Mouse (Mus musculus) gastrocnemius, postnatal 14 days (tissue): ENCODE data around the gene Gm13272. TPM values are rescaled to one million over a fixed set of nuclear protein-coding genes. Genes with fewer than 3 reads are reported as not detected.
"Not testable (repeated sequence)": the region's sequence is repeated elsewhere in the genome, so short reads cannot be mapped to it uniquely, and the experiment has no call there.

Source experiments
- DNase-seq: peaks from one replicate; pipeline ENCODE4 v3.0.0; 2021; ENCODE audit warnings: mixed read lengths
- intact Hi-C: fragments of 180-260 bp; cut with DNase I; formaldehyde crosslinking; loops from one replicate; pipeline ENCODE4 v1.15.1; 2025; ENCODE audit warnings: low total_unique reads
- long read RNA-seq, 2 experiments: library from polyadenylated mRNA; stranded (forward); transcript quantifications; one replicate each; pipeline ENCODE4 v2.0.0; 2021
- total RNA-seq, 2 experiments: library from RNA; stranded (reverse); gene quantifications; 2 replicates each; pipeline ENCODE4 v1.2.3; 2021

The Gm13272 gene
- total RNA-seq: not detected
- long read RNA-seq, experiment 1: 0 reads
- long read RNA-seq, experiment 2: 0 reads

- intact Hi-C loops: not testable (repeated sequence)
These were observed at the start of gene Gm13272 for GRCm38 (mm10) chr4:88779550-88779949. Gm13272 (plus strand) TSS chr4:88779850.

GRCm38 (mm10) chr4:88738480-88738879 is 41.2 kb upstream of the Gm13272 start:
- DNase-seq: peak; percentile 60
- intact Hi-C loops: no loop called here

More at GRCm38 (mm10) chr4:88779550-88779949, at the start of gene Gm13272:
- DNase-seq: not testable (repeated sequence)

GRCm38 (mm10) chr4:88739036-88739435 is 40.6 kb upstream of the Gm13272 start:
- intact Hi-C loops: no loop called here

GRCm38 (mm10) chr4:88741426-88741825 is 38.2 kb upstream of the Gm13272 start:
- DNase-seq: no peak
- intact Hi-C loops: loop anchor here (5.0 kb wide), 1 partner anchor 44 kb away; no protein-coding TSS in a partner anchor

More at GRCm38 (mm10) chr4:88739036-88739435, 40.6 kb upstream of the Gm13272 start:
- no peak for DNase-seq

GRCm38 (mm10) chr4:88742771-88743371 is 36.8 kb upstream of the Gm13272 start:
- intact Hi-C loops: loop anchor here (5.0 kb wide), 1 partner anchor 46 kb away; no protein-coding TSS in a partner anchor
- no peak for DNase-seq

GRCm38 (mm10) chr4:88744207-88744606 is 35.4 kb upstream of the Gm13272 start:
- intact Hi-C loops: loop anchor here (5.0 kb wide), 1 partner anchor 47 kb away; no protein-coding TSS in a partner anchor
- no peak for DNase-seq

- no peak for DNase-seq
- intact Hi-C loops: no loop called here
These were observed 29.7 kb upstream of the Gm13272 start for GRCm38 (mm10) chr4:88749926-88750325.

- intact Hi-C loops: not testable (repeated sequence)
- peak; percentile 53 for DNase-seq
These were observed 24.8 kb upstream of the Gm13272 start, which contains the start of gene Gm13271 for GRCm38 (mm10) chr4:88754818-88755340. Gm13271 (plus strand) TSS chr4:88754868.

- intact Hi-C loops, DNase-seq: not testable (repeated sequence)
These were observed 22.8 kb upstream of the Gm13272 start for GRCm38 (mm10) chr4:88756581-88757513.

GRCm38 (mm10) chr4:88757628-88758031 is 22.0 kb upstream of the Gm13272 start:
- intact Hi-C loops: not testable (repeated sequence)
- peak; percentile 79 for DNase-seq

- intact Hi-C loops: not testable (repeated sequence)
These were observed 20.9 kb upstream of the Gm13272 start for GRCm38 (mm10) chr4:88758751-88759150.

GRCm38 (mm10) chr4:88759610-88760268 is 19.9 kb upstream of the Gm13272 start, which contains the start of gene Gm13283:
Gm13283 (plus strand) TSS chr4:88760119.
- DNase-seq, intact Hi-C loops: not testable (repeated sequence)

More at GRCm38 (mm10) chr4:88758751-88759150, 20.9 kb upstream of the Gm13272 start:
- not testable (repeated sequence) for DNase-seq

- intact Hi-C loops: not testable (repeated sequence)
- peak; percentile 81 for DNase-seq
These were observed 19.2 kb upstream of the Gm13272 start for GRCm38 (mm10) chr4:88760431-88760830.

- intact Hi-C loops: not testable (repeated sequence)
- peak; percentile 67 for DNase-seq
These were observed 17.9 kb upstream of the Gm13272 start for GRCm38 (mm10) chr4:88761776-88762175.

- DNase-seq, intact Hi-C loops: not testable (repeated sequence)
These were observed 17.3 kb upstream of the Gm13272 start for GRCm38 (mm10) chr4:88762341-88762740.

- intact Hi-C loops: not testable (repeated sequence)
- peak; percentile 57 for DNase-seq
These were observed 16.1 kb upstream of the Gm13272 start for GRCm38 (mm10) chr4:88763384-88764018.

- DNase-seq, intact Hi-C loops: not testable (repeated sequence)
These were observed 6.1 kb upstream of the Gm13272 start, which contains the start of gene Gm13290 for GRCm38 (mm10) chr4:88773534-88773933. Gm13290 (plus strand) TSS chr4:88773834.

- DNase-seq, intact Hi-C loops: not testable (repeated sequence)
These were observed 3.0 kb upstream of the Gm13272 start, which contains the start of gene Gm13289 for GRCm38 (mm10) chr4:88776622-88777021. Gm13289 (plus strand) TSS chr4:88776922.
